In genomic region chr4:150234599-150235327, GRCm38 (mm10) we compare ENCODE assay signal across 8 mouse cellular contexts. TPM values are rescaled to one million over a fixed set of nuclear protein-coding genes. Genes with fewer than 3 reads are reported as not detected.
DNase-seq lines count a peak whose midpoint lies in the region; ATAC-seq and TF ChIP-seq lines count a peak whose summit lies in the region.

No protein-coding gene starts in this region.

- peaks cover 27% of the 10 kb centered on the region for H3K79me2 ChIP-seq in CH12.LX (replicated peaks; ENCODE audit: control insufficient read depth, extremely low read depth, insufficient read depth, poor library complexity, severe bottlenecking)

- no peak for ATAC-seq in heart, embryonic 13.5 days (ENCODE audit: extremely low read depth, insufficient number of reproducible peaks, low FRiP score, low TSS enrichment)
- no peak for ATAC-seq in embryonic facial prominence, embryonic 13.5 days (ENCODE audit: insufficient number of reproducible peaks, insufficient read depth, low FRiP score, low TSS enrichment, low read depth)
- no peak for ATAC-seq in limb, embryonic 12.5 days (ENCODE audit: insufficient number of reproducible peaks, insufficient read depth, low FRiP score, low TSS enrichment, low read depth)
- ATAC-seq in granulocyte monocyte progenitor cell, adult 5-6 weeks (replicated peaks; ENCODE audit: poor library complexity, severe bottlenecking): no peak

- in situ Hi-C loops in CH12.LX (cut with MboI; ENCODE audit: low pct_ligation_motif_present, low pct_unique_long_range_greater_than_20kb, low sequenced_read_pairs): no loop called here

- H3K27ac ChIP-seq in heart, embryonic 13.5 days (replicated peaks): peak overlapping the region; percentile 99
- no peak overlapping the region for H3K27ac ChIP-seq in CH12.LX (ENCODE audit: insufficient read depth, low read depth)
- H3K27ac ChIP-seq in embryonic facial prominence, embryonic 13.5 days: peak overlapping the region; percentile 78
- H3K27ac ChIP-seq in limb, embryonic 12.5 days: peak overlapping the region; percentile 73
- no peak overlapping the region for H3K27ac ChIP-seq in cerebellum, adult 2 months (ENCODE audit: insufficient read depth, low read length)

- no peak for TF ChIP-seq CTCF in CH12.LX (conservative IDR thresholded peaks at IDR 0.05 in 1 of 2, IDR thresholded peaks at IDR 0.05 in 1 of 2; ENCODE audit: low read depth in 2 of 2, low read length in 2 of 2)
- no peak for TF ChIP-seq CTCF in cerebellum, adult 2 months (IDR thresholded peaks at IDR 0.05; ENCODE audit: borderline replicate concordance, insufficient read depth, low read depth, low read length)

- 44% methylated on average over 8 of the region's 8 CpGs for WGBS in heart, embryonic 13.5 days
- 31% methylated on average over 8 of the region's 8 CpGs for WGBS in embryonic facial prominence, embryonic 13.5 days
- 23% methylated on average over 8 of the region's 8 CpGs for WGBS in limb, embryonic 12.5 days
- 78% methylated on average over 8 of the region's 8 CpGs for WGBS in cerebellum, adult 2 months

- no peak overlapping the region for H3K4me2 ChIP-seq in heart, embryonic 13.5 days
- H3K4me2 ChIP-seq in CH12.LX (ENCODE audit: insufficient read depth, low read depth, poor library complexity, severe bottlenecking): no peak overlapping the region
- H3K4me2 ChIP-seq in embryonic facial prominence, embryonic 13.5 days: no peak overlapping the region
- H3K4me2 ChIP-seq in limb, embryonic 12.5 days: no peak overlapping the region

- dilution Hi-C loops in CH12.LX (cut with MboI; ENCODE audit: extremely low pct_ligation_motif_present, extremely low pct_unique_long_range_greater_than_20kb, low sequenced_read_pairs): no loop called here

- DNase-seq in heart, postnatal 4 days: no peak
- no peak for DNase-seq in CH12.LX (ENCODE audit: extremely low read depth)
- DNase-seq in cerebellum, adult 2 months: no peak
- DNase-seq in spleen, postnatal 14 days (ENCODE audit: low spot score in 2 of 2): no peak

- H3K9ac ChIP-seq in heart, embryonic 13.5 days: 0 out of 2 replicates have a peak overlapping the region, but pooled peaks have one; percentile 50
- no peak overlapping the region for H3K9ac ChIP-seq in CH12.LX (ENCODE audit: insufficient read depth, low read depth)
- H3K9ac ChIP-seq in embryonic facial prominence, embryonic 13.5 days: peak overlapping the region; percentile 46; the same call in 1 of the 2 replicates
- no peak overlapping the region for H3K9ac ChIP-seq in limb, embryonic 12.5 days (replicated peaks)

- no peak for TF ChIP-seq EP300 in CH12.LX (IDR thresholded peaks at IDR 0.05; ENCODE audit: low read length)

- peaks cover 10% of the 10 kb centered on the region for H3K36me3 ChIP-seq in heart, embryonic 13.5 days
- peaks cover 0 to 11% of the 10 kb centered on the region in 2 experiments for H3K36me3 ChIP-seq in CH12.LX (replicated peaks in 1 of 2; ENCODE audit: control insufficient read depth in 1 of 2, insufficient read depth in 1 of 2, low read length in 1 of 2)
- no peaks in the 10 kb centered on the region for H3K36me3 ChIP-seq in embryonic facial prominence, embryonic 13.5 days
- peaks cover 6% of the 10 kb centered on the region; the same call in 1 of the 2 replicates for H3K36me3 ChIP-seq in limb, embryonic 12.5 days

- H3K27me3 ChIP-seq in heart, embryonic 13.5 days (replicated peaks): no peaks in the 10 kb centered on the region
- H3K27me3 ChIP-seq in CH12.LX (replicated peaks): no peaks in the 10 kb centered on the region
- no peaks in the 10 kb centered on the region for H3K27me3 ChIP-seq in embryonic facial prominence, embryonic 13.5 days
- no peaks in the 10 kb centered on the region for H3K27me3 ChIP-seq in limb, embryonic 12.5 days
- no peaks in the 10 kb centered on the region for H3K27me3 ChIP-seq in cerebellum, adult 2 months (ENCODE audit: control insufficient read depth, insufficient read depth, low read length)

- H3K4me1 ChIP-seq in heart, embryonic 13.5 days: peaks cover 63% of the 10 kb centered on the region
- peaks cover 3 to 46% of the 10 kb centered on the region in 2 experiments for H3K4me1 ChIP-seq in CH12.LX (ENCODE audit: control insufficient read depth in 1 of 2, insufficient read depth in 2 of 2)
- H3K4me1 ChIP-seq in embryonic facial prominence, embryonic 13.5 days: peaks cover 56% of the 10 kb centered on the region
- peaks cover 50% of the 10 kb centered on the region for H3K4me1 ChIP-seq in limb, embryonic 12.5 days (replicated peaks)
- H3K4me1 ChIP-seq in cerebellum, adult 2 months (ENCODE audit: control insufficient read depth, insufficient read depth, low read length): peaks cover 27% of the 10 kb centered on the region

- no peak for TF ChIP-seq POLR2A in CH12.LX (IDR thresholded peaks at IDR 0.05; ENCODE audit: low read depth, low read length)
- TF ChIP-seq POLR2A in cerebellum, adult 2 months (IDR thresholded peaks at IDR 0.05; ENCODE audit: borderline replicate concordance, insufficient read depth, low read length): no peak

- H3K9me3 ChIP-seq in heart, embryonic 13.5 days: no peaks in the 10 kb centered on the region
- no peaks in the 10 kb centered on the region for H3K9me3 ChIP-seq in CH12.LX (replicated peaks; ENCODE audit: low read length)
- H3K9me3 ChIP-seq in embryonic facial prominence, embryonic 13.5 days: no peaks in the 10 kb centered on the region
- no peaks in the 10 kb centered on the region for H3K9me3 ChIP-seq in limb, embryonic 12.5 days

- no peak overlapping the region for H3K4me3 ChIP-seq in heart, embryonic 13.5 days
- H3K4me3 ChIP-seq in CH12.LX (replicated peaks in 1 of 3; ENCODE audit: low read depth in 2 of 3, low read length in 2 of 3, poor library complexity in 1 of 3): no peak overlapping the region
- no peak overlapping the region for H3K4me3 ChIP-seq in embryonic facial prominence, embryonic 13.5 days
- no peak overlapping the region for H3K4me3 ChIP-seq in limb, embryonic 12.5 days (replicated peaks)
- no peak overlapping the region for H3K4me3 ChIP-seq in cerebellum, adult 2 months (replicated peaks; ENCODE audit: insufficient read depth, low read depth, low read length)

- no peak for TF ChIP-seq RAD21 in CH12.LX (IDR thresholded peaks at IDR 0.05; ENCODE audit: low read depth, low read length)

TF ChIP-seq in CH12.LX, 34 proteins besides CTCF, POLR2A, EP300 and RAD21:
- TF ChIP-seq MXI1 (IDR thresholded peaks at IDR 0.05; ENCODE audit: low read depth, low read length): 0 out of 2 replicates have a peak, but pooled peaks have one; percentile 10
- peak; percentile 62; the same call in 1 of the 2 replicates for TF ChIP-seq MAFK (IDR thresholded peaks at IDR 0.05; ENCODE audit: insufficient replicate concordance, low read length)
- no peak for TF ChIP-seq ZMIZ1 (IDR thresholded peaks at IDR 0.05; ENCODE audit: low read depth, low read length)

RNA-seq across cellular contexts. Expression of gene Eno1, which starts 1.8 kb away (rescaled TPM):
- 1,911 and 2,064 TPM in 2 replicates for polyA plus RNA-seq in heart, embryonic 13.5 days (2015; fragmentation: Nextera tagmentation; extraction: Ambion mirVana)
- 100 to 1,000 TPM; 303 to 307 TPM for total RNA-seq in heart, postnatal 4 days (2021)
- total RNA-seq in CH12.LX (2012; rRNA removed) (1,210 and 1,985 TPM in 2 replicates), CH12.LX (2014; rRNA removed) (903 and 1,109 TPM in 2 replicates)
- 1,272 and 1,619 TPM in 2 replicates for polyA plus RNA-seq in CH12.LX (2012; ENCODE audit: insufficient read length, low read depth)
- polyA plus RNA-seq in embryonic facial prominence, embryonic 13.5 days (2015; fragmentation: Nextera tagmentation; extraction: Ambion mirVana): 1,290 and 1,439 TPM in 2 replicates
- 1,793 and 1,872 TPM in 2 replicates for polyA plus RNA-seq in limb, embryonic 12.5 days (2016; fragmentation: Nextera tagmentation; extraction: Ambion mirVana)
- polyA plus RNA-seq in cerebellum, adult 2 months (2012; rRNA removed): 918 and 961 TPM in 2 replicates
- total RNA-seq in granulocyte monocyte progenitor cell, adult 5-6 weeks (2014; fragmentation: Nextera tagmentation): 409 and 424 TPM in 2 replicates
- total RNA-seq in granulocyte monocyte progenitor cell, adult 5-6 weeks (2017): 380 and 423 TPM in 2 replicates

RNA-seq across cellular contexts. Expression of gene Car6, which starts 33.6 kb away (rescaled TPM):
- polyA plus RNA-seq in heart, embryonic 13.5 days (2015; fragmentation: Nextera tagmentation; extraction: Ambion mirVana): not detected in 2 replicates
- total RNA-seq in heart, postnatal 4 days (2021): not detected
- total RNA-seq in CH12.LX (2012; rRNA removed) (not detected in 2 replicates), CH12.LX (2014; rRNA removed) (not detected in 2 replicates)
- not detected in 2 replicates for polyA plus RNA-seq in CH12.LX (2012; ENCODE audit: insufficient read length, low read depth)
- polyA plus RNA-seq in embryonic facial prominence, embryonic 13.5 days (2015; fragmentation: Nextera tagmentation; extraction: Ambion mirVana): 0.23 TPM in 1 of 2 replicates, not detected in the other
- polyA plus RNA-seq in limb, embryonic 12.5 days (2016; fragmentation: Nextera tagmentation; extraction: Ambion mirVana): 0.22 and 0.33 TPM in 2 replicates
- polyA plus RNA-seq in cerebellum, adult 2 months (2012; rRNA removed): not detected in 2 replicates
- not detected in 2 replicates for total RNA-seq in granulocyte monocyte progenitor cell, adult 5-6 weeks (2014; fragmentation: Nextera tagmentation)
- total RNA-seq in granulocyte monocyte progenitor cell, adult 5-6 weeks (2017): not detected in 2 replicates

RNA-seq across cellular contexts. Expression of gene Rere, which starts 46.7 kb away (rescaled TPM):
- polyA plus RNA-seq in heart, embryonic 13.5 days (2015; fragmentation: Nextera tagmentation; extraction: Ambion mirVana): 18.1 and 19.9 TPM in 2 replicates
- total RNA-seq in heart, postnatal 4 days (2021): 10 to 100 TPM; 70.0 to 72.5 TPM
- total RNA-seq in CH12.LX (2012; rRNA removed): 8.2 and 8.7 TPM in 2 replicates
- total RNA-seq in CH12.LX (2014; rRNA removed): 3.1 and 3.4 TPM in 2 replicates
- 28.2 and 36.5 TPM in 2 replicates for polyA plus RNA-seq in CH12.LX (2012; ENCODE audit: insufficient read length, low read depth)
- polyA plus RNA-seq in embryonic facial prominence, embryonic 13.5 days (2015; fragmentation: Nextera tagmentation; extraction: Ambion mirVana): 23.3 and 26.3 TPM in 2 replicates
- polyA plus RNA-seq in limb, embryonic 12.5 days (2016; fragmentation: Nextera tagmentation; extraction: Ambion mirVana): 31.4 and 35.4 TPM in 2 replicates
- polyA plus RNA-seq in cerebellum, adult 2 months (2012; rRNA removed): 69.1 and 73.2 TPM in 2 replicates
- total RNA-seq in granulocyte monocyte progenitor cell, adult 5-6 weeks (2014; fragmentation: Nextera tagmentation): 78.8 and 90.6 TPM in 2 replicates
- 11.8 and 22.7 TPM in 2 replicates for total RNA-seq in granulocyte monocyte progenitor cell, adult 5-6 weeks (2017)

Comparison
In these comparisons a context has a peak if more than half of its experiments do, and no peak if none do; other contexts are left out.
1. H3K27ac ChIP-seq: peak in heart, embryonic 13.5 days (single experiment), embryonic facial prominence, embryonic 13.5 days (single experiment) and limb, embryonic 12.5 days (single experiment); none in CH12.LX (single experiment) and cerebellum, adult 2 months (single experiment).
2. H3K9ac ChIP-seq: peak in heart, embryonic 13.5 days (single experiment) and embryonic facial prominence, embryonic 13.5 days (single experiment); none in CH12.LX (single experiment) and limb, embryonic 12.5 days (single experiment).